20 mouse cellular contexts compared by ENCODE assay signal in the genomic region with DNA sequence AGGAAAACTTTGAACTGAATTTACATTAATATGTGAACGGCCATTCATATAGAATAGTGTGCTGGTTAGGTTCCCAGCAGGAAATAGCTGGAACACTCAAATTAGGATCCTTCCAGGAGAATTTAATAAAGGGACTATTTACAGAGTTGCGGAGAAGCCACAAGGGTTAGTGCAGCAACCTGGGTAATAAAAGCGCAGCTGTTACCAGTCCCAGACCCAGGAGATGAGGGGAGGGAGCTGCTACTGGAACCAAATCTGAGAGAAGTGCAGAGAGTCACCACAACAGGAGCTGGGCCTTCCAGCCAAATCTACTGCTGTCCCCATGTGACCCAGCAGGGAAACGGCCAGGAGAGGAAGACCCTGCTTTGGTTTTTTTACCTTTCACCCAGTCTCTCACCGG. TPM values are rescaled to one million over a fixed set of nuclear protein-coding genes. Genes with fewer than 3 reads are reported as not detected.
A peak's percentile ranks its signal among the peaks of the same experiment; 100 is the strongest.
DNase-seq lines count a peak whose midpoint lies in the region; ATAC-seq and TF ChIP-seq lines count a peak whose summit lies in the region.
"Had no signal": no experiment of that assay in that cellular context is flagged by ENCODE, and none has a peak within 500 bp of the region (broad histone marks: within the 10 kb centered on the region; RNA-seq: fewer than 3 reads in every experiment).

No protein-coding gene starts in this region.

- H3K9ac ChIP-seq in kidney, postnatal 0 days (ENCODE audit: low read depth, low read length) = no peak overlapping the region
- H3K9ac ChIP-seq in embryonic facial prominence, embryonic 13.5 days = no peak overlapping the region
- no peak overlapping the region for H3K9ac ChIP-seq in limb, embryonic 12.5 days (replicated peaks)
- H3K9ac ChIP-seq in forebrain, embryonic 12.5 days = no peak overlapping the region
- no peak overlapping the region for H3K9ac ChIP-seq in forebrain, embryonic 16.5 days (replicated peaks; ENCODE audit: low read depth, low read length)
- H3K9ac ChIP-seq: forebrain, postnatal 0 days; heart, embryonic 12.5 days; hindbrain, embryonic 14.5 days had no signal

- no peaks in the 10 kb centered on the region for H3K4me1 ChIP-seq in kidney, postnatal 0 days (replicated peaks; ENCODE audit: insufficient read depth, low read length)
- H3K4me1 ChIP-seq in embryonic facial prominence, embryonic 13.5 days = peaks cover 59% of the 10 kb centered on the region
- H3K4me1 ChIP-seq in limb, embryonic 12.5 days (replicated peaks) = peaks cover 60% of the 10 kb centered on the region
- peaks cover 4% of the 10 kb centered on the region; the same call in 1 of the 2 replicates for H3K4me1 ChIP-seq in forebrain, embryonic 12.5 days
- H3K4me1 ChIP-seq in forebrain, embryonic 16.5 days (replicated peaks; ENCODE audit: control insufficient read depth, insufficient read depth, low read length) = peaks cover 5% of the 10 kb centered on the region; the same call in 1 of the 2 replicates

- no peaks in the 10 kb centered on the region for H3K27me3 ChIP-seq in kidney, postnatal 0 days (ENCODE audit: insufficient read depth, low read length)
- no peaks in the 10 kb centered on the region for H3K27me3 ChIP-seq in embryonic facial prominence, embryonic 13.5 days
- no peaks in the 10 kb centered on the region for H3K27me3 ChIP-seq in limb, embryonic 12.5 days
- H3K27me3 ChIP-seq in forebrain, embryonic 12.5 days = no peaks in the 10 kb centered on the region
- no peaks in the 10 kb centered on the region for H3K27me3 ChIP-seq in forebrain, embryonic 16.5 days (replicated peaks; ENCODE audit: control insufficient read depth, insufficient read depth, low read length)
- H3K27me3 ChIP-seq: CH12.LX; heart, embryonic 12.5 days had no signal

- H3K36me3 ChIP-seq in kidney, postnatal 0 days (ENCODE audit: insufficient read depth, low read length) = no peaks in the 10 kb centered on the region
- no peaks in the 10 kb centered on the region for H3K36me3 ChIP-seq in embryonic facial prominence, embryonic 13.5 days
- H3K36me3 ChIP-seq in limb, embryonic 12.5 days = no peaks in the 10 kb centered on the region
- no peaks in the 10 kb centered on the region for H3K36me3 ChIP-seq in forebrain, embryonic 12.5 days (replicated peaks)
- H3K36me3 ChIP-seq in forebrain, embryonic 16.5 days (ENCODE audit: control insufficient read depth, insufficient read depth) = no peaks in the 10 kb centered on the region
- H3K36me3 ChIP-seq: heart, embryonic 12.5 days; hindbrain, embryonic 10.5 days had no signal

- no peak overlapping the region for H3K4me2 ChIP-seq in kidney, postnatal 0 days (ENCODE audit: low read length)
- H3K4me2 ChIP-seq in embryonic facial prominence, embryonic 13.5 days = no peak overlapping the region
- peak overlapping the region; percentile 19 for H3K4me2 ChIP-seq in limb, embryonic 12.5 days
- H3K4me2 ChIP-seq in forebrain, embryonic 12.5 days = no peak overlapping the region
- no peak overlapping the region for H3K4me2 ChIP-seq in forebrain, embryonic 16.5 days (ENCODE audit: low read length)
- H3K4me2 ChIP-seq: heart, embryonic 12.5 days; hindbrain, embryonic 14.5 days had no signal

- ATAC-seq in kidney, postnatal 0 days (replicated peaks; ENCODE audit: low FRiP score, low read depth) = no peak
- no peak for ATAC-seq in embryonic facial prominence, embryonic 13.5 days (ENCODE audit: insufficient number of reproducible peaks, insufficient read depth, low FRiP score, low TSS enrichment, low read depth)
- ATAC-seq in limb, embryonic 12.5 days (ENCODE audit: insufficient number of reproducible peaks, insufficient read depth, low FRiP score, low TSS enrichment, low read depth) = peak; percentile 73
- ATAC-seq in forebrain, embryonic 12.5 days (ENCODE audit: low FRiP score) = no peak
- no peak for ATAC-seq in forebrain, embryonic 16.5 days
- ATAC-seq: activated CD4-positive, CD25-positive, alpha-beta regulatory T cell, adult 4 months; forebrain, postnatal 0 days; Patski had no signal

- no peak overlapping the region for H3K4me3 ChIP-seq in kidney, postnatal 0 days (replicated peaks; ENCODE audit: low read depth, low read length)
- H3K4me3 ChIP-seq in embryonic facial prominence, embryonic 13.5 days = no peak overlapping the region
- no peak overlapping the region for H3K4me3 ChIP-seq in limb, embryonic 12.5 days (replicated peaks)
- H3K4me3 ChIP-seq in forebrain, embryonic 12.5 days (replicated peaks) = no peak overlapping the region
- no peak overlapping the region for H3K4me3 ChIP-seq in forebrain, embryonic 16.5 days (replicated peaks; ENCODE audit: low read length)
- H3K4me3 ChIP-seq: gastrocnemius, adult 2 months; heart, embryonic 12.5 days; hindbrain, embryonic 10.5 days had no signal

- H3K27ac ChIP-seq in kidney, postnatal 0 days = no peak overlapping the region
- H3K27ac ChIP-seq in embryonic facial prominence, embryonic 13.5 days = peak overlapping the region; percentile 86; the same call in 1 of the 2 replicates
- H3K27ac ChIP-seq in limb, embryonic 12.5 days = peak overlapping the region; percentile 85
- H3K27ac ChIP-seq in forebrain, embryonic 12.5 days = no peak overlapping the region
- H3K27ac ChIP-seq in forebrain, embryonic 16.5 days (ENCODE audit: low read length) = no peak overlapping the region
- H3K27ac ChIP-seq: gastrocnemius, adult 2 months; hindbrain, embryonic 10.5 days; hindbrain, embryonic 14.5 days had no signal

- no peaks in the 10 kb centered on the region for H3K9me3 ChIP-seq in kidney, postnatal 0 days (replicated peaks; ENCODE audit: low read length)
- no peaks in the 10 kb centered on the region for H3K9me3 ChIP-seq in embryonic facial prominence, embryonic 13.5 days
- H3K9me3 ChIP-seq in limb, embryonic 12.5 days = no peaks in the 10 kb centered on the region
- no peaks in the 10 kb centered on the region for H3K9me3 ChIP-seq in forebrain, embryonic 12.5 days
- no peaks in the 10 kb centered on the region for H3K9me3 ChIP-seq in forebrain, embryonic 16.5 days (ENCODE audit: control insufficient read depth, low read length)
- H3K9me3 ChIP-seq: heart, embryonic 12.5 days; hindbrain, embryonic 10.5 days had no signal

- TF ChIP-seq CTCF in kidney, postnatal 0 days (IDR thresholded peaks at IDR 0.05; ENCODE audit: low read depth) = no peak

- 21% methylated on average over 5 of the region's 5 CpGs for WGBS in kidney, postnatal 0 days
- WGBS in embryonic facial prominence, embryonic 13.5 days = 36% methylated on average over 5 of the region's 5 CpGs
- 5% methylated on average over 5 of the region's 5 CpGs for WGBS in limb, embryonic 12.5 days
- 49% methylated on average over 5 of the region's 5 CpGs for WGBS in forebrain, embryonic 12.5 days
- 50% methylated on average over 5 of the region's 5 CpGs for WGBS in forebrain, embryonic 16.5 days

- peak; percentile 56 for DNase-seq in kidney, postnatal 0 days (ENCODE audit: low spot score)
- DNase-seq in kidney, postnatal 14 days = no peak
- DNase-seq in forelimb bud, embryonic 11.5 days (ENCODE audit: low read depth, low spot score) = peak; percentile 52
- no peak for DNase-seq in right cerebral cortex, postnatal 25 days
- DNase-seq: adrenal gland, postnatal 25 days; cerebellum, adult 2 months; cerebellum, postnatal 10 days; forebrain, postnatal 0 days; gastrocnemius, adult 2 months; gastrocnemius, postnatal 25 days had no signal

RNA-seq across cellular contexts. Expression of a gene that starts 54.6 kb away (rescaled TPM):
- polyA plus RNA-seq in kidney, postnatal 0 days (2015; fragmentation: Nextera tagmentation; extraction: Ambion mirVana) = 36.1 and 41.4 TPM in 2 replicates
- polyA plus RNA-seq in embryonic facial prominence, embryonic 13.5 days (2015; fragmentation: Nextera tagmentation; extraction: Ambion mirVana) = 91.9 and 115 TPM in 2 replicates
- 72.0 and 79.4 TPM in 2 replicates for polyA plus RNA-seq in limb, embryonic 12.5 days (2016; fragmentation: Nextera tagmentation; extraction: Ambion mirVana)
- polyA plus RNA-seq in forebrain, embryonic 12.5 days (2016; fragmentation: Nextera tagmentation; extraction: Ambion mirVana) = 60.0 and 65.2 TPM in 2 replicates
- 144 and 157 TPM in 2 replicates for polyA plus RNA-seq in forebrain, embryonic 16.5 days (2015; fragmentation: Nextera tagmentation; extraction: Ambion mirVana)

Comparison
In these comparisons a context has a peak if more than half of its experiments do, and no peak if none do; other contexts are left out.
1. DNase-seq: peak in kidney, postnatal 0 days (single experiment) and forelimb bud, embryonic 11.5 days (single experiment); none in kidney, postnatal 14 days (single experiment) and right cerebral cortex, postnatal 25 days (single experiment).
2. H3K27ac ChIP-seq: peak in embryonic facial prominence, embryonic 13.5 days (single experiment) and limb, embryonic 12.5 days (single experiment); none in kidney, postnatal 0 days (single experiment), forebrain, embryonic 12.5 days (single experiment) and forebrain, embryonic 16.5 days (single experiment).